9 mouse cellular contexts compared by ENCODE assay signal in genomic region chr7:105482426-105482825, GRCm38 (mm10). TPM values are rescaled to one million over a fixed set of nuclear protein-coding genes. Genes with fewer than 3 reads are reported as not detected.
DNase-seq lines count a peak whose midpoint lies in the region; ATAC-seq and TF ChIP-seq lines count a peak whose summit lies in the region.
"Had no signal": no experiment of that assay in that cellular context is flagged by ENCODE, and none has a peak within 500 bp of the region (broad histone marks: within the 10 kb centered on the region; RNA-seq: fewer than 3 reads in every experiment).

No protein-coding gene starts in this region.

- DNase-seq in neural tube, embryonic 11.5 days (ENCODE audit: low spot score) = no peak
- no peak for DNase-seq in neural tube, embryonic 10.5 days (ENCODE audit: extremely low spot score, low spot score)
- DNase-seq in gastrocnemius, postnatal 4 days (ENCODE audit: low spot score in 2 of 2) = peak; percentile 48 to 65
- peak; percentile 61 for DNase-seq in stomach, postnatal 0 days (ENCODE audit: low spot score)
- DNase-seq in adrenal gland, postnatal 25 days = no peak
- no peak for DNase-seq in layer of hippocampus, adult 11-12 months (ENCODE audit: low spot score)

- H3K9ac ChIP-seq in neural tube, embryonic 11.5 days (ENCODE audit: low read length) = peak overlapping the region; percentile 71
- peak overlapping the region; percentile 65; the same call in 1 of the 2 replicates for H3K9ac ChIP-seq in intestine, postnatal 0 days (ENCODE audit: low read depth, low read length)
- H3K9ac ChIP-seq in lung, embryonic 16.5 days (ENCODE audit: low read length) = peak overlapping the region; percentile 84
- peak overlapping the region; percentile 90 for H3K9ac ChIP-seq in stomach, postnatal 0 days (ENCODE audit: low read length)

- H3K4me2 ChIP-seq in neural tube, embryonic 11.5 days (ENCODE audit: low read depth) = peak overlapping the region; percentile 84
- H3K4me2 ChIP-seq in intestine, postnatal 0 days (replicated peaks; ENCODE audit: low read depth) = peak overlapping the region; percentile 79
- H3K4me2 ChIP-seq in lung, embryonic 16.5 days (ENCODE audit: low read depth, low read length) = peak overlapping the region; percentile 85
- H3K4me2 ChIP-seq in stomach, postnatal 0 days (replicated peaks; ENCODE audit: low read depth) = peak overlapping the region; percentile 80

- WGBS in neural tube, embryonic 11.5 days = 44% methylated on average over 8 of the region's 8 CpGs
- 29% methylated on average over 8 of the region's 8 CpGs for WGBS in intestine, postnatal 0 days
- WGBS in lung, embryonic 16.5 days = 41% methylated on average over 8 of the region's 8 CpGs
- WGBS in stomach, postnatal 0 days = 26% methylated on average over 8 of the region's 8 CpGs

- no peak for TF ChIP-seq CTCF in intestine, postnatal 0 days (IDR thresholded peaks at IDR 0.05; ENCODE audit: low read depth)
- TF ChIP-seq CTCF in stomach, postnatal 0 days (IDR thresholded peaks at IDR 0.05; ENCODE audit: low read depth) = no peak

- H3K27ac ChIP-seq in neural tube, embryonic 11.5 days (ENCODE audit: low read depth, low read length) = no peak overlapping the region
- peak overlapping the region; percentile 82 for H3K27ac ChIP-seq in intestine, postnatal 0 days (ENCODE audit: low read depth, low read length)
- H3K27ac ChIP-seq in lung, embryonic 16.5 days (ENCODE audit: low read length) = peak overlapping the region; percentile 89
- peak overlapping the region; percentile 99 for H3K27ac ChIP-seq in stomach, postnatal 0 days (replicated peaks)

- no peaks in the 10 kb centered on the region for H3K9me3 ChIP-seq in neural tube, embryonic 11.5 days (ENCODE audit: control insufficient read depth, low read length)
- no peaks in the 10 kb centered on the region for H3K9me3 ChIP-seq in intestine, postnatal 0 days (ENCODE audit: control insufficient read depth)
- H3K9me3 ChIP-seq in lung, embryonic 16.5 days (ENCODE audit: control insufficient read depth, low read length) = no peaks in the 10 kb centered on the region
- no peaks in the 10 kb centered on the region for H3K9me3 ChIP-seq in stomach, postnatal 0 days (ENCODE audit: control insufficient read depth, low read length)

- no peaks in the 10 kb centered on the region for H3K36me3 ChIP-seq in neural tube, embryonic 11.5 days (ENCODE audit: control insufficient read depth, insufficient read depth, low read length)
- H3K36me3 ChIP-seq in intestine, postnatal 0 days (ENCODE audit: control insufficient read depth, insufficient read depth) = no peaks in the 10 kb centered on the region
- H3K36me3 ChIP-seq in lung, embryonic 16.5 days (ENCODE audit: control insufficient read depth, insufficient read depth, low read length) = no peaks in the 10 kb centered on the region
- H3K36me3 ChIP-seq in stomach, postnatal 0 days (ENCODE audit: control insufficient read depth, insufficient read depth, low read length) = no peaks in the 10 kb centered on the region

- peak; percentile 17; the same call in 1 of the 2 replicates for ATAC-seq in neural tube, embryonic 11.5 days (ENCODE audit: insufficient read depth, low FRiP score, low TSS enrichment)
- peak; percentile 64; the same call in 1 of the 2 replicates for ATAC-seq in intestine, postnatal 0 days
- peak; percentile 47; the same call in 1 of the 2 replicates for ATAC-seq in lung, embryonic 16.5 days (ENCODE audit: low read depth)
- peak; percentile 84 for ATAC-seq in stomach, postnatal 0 days (ENCODE audit: low FRiP score, low TSS enrichment)

- peaks cover 2% of the 10 kb centered on the region; the same call in 1 of the 2 replicates for H3K4me1 ChIP-seq in neural tube, embryonic 11.5 days (ENCODE audit: control insufficient read depth, insufficient read depth, low read length)
- H3K4me1 ChIP-seq in intestine, postnatal 0 days (replicated peaks; ENCODE audit: control insufficient read depth, insufficient read depth, low read length) = 0 out of 2 replicates have a peak, but pooled peaks cover 4% of the 10 kb centered on the region
- peaks cover 18% of the 10 kb centered on the region for H3K4me1 ChIP-seq in lung, embryonic 16.5 days (replicated peaks; ENCODE audit: control insufficient read depth, insufficient read depth, low read length)
- H3K4me1 ChIP-seq in stomach, postnatal 0 days (replicated peaks; ENCODE audit: control insufficient read depth, insufficient read depth) = no peaks in the 10 kb centered on the region

- peak; percentile 30 for TF ChIP-seq EP300 in stomach, postnatal 0 days (optimal IDR thresholded peaks at IDR 0.05)

- peak overlapping the region; percentile 43 for H3K4me3 ChIP-seq in neural tube, embryonic 11.5 days (ENCODE audit: low read depth, low read length)
- H3K4me3 ChIP-seq in intestine, postnatal 0 days (ENCODE audit: low read depth, low read length) = peak overlapping the region; percentile 49
- H3K4me3 ChIP-seq in lung, embryonic 16.5 days (ENCODE audit: low read length) = peak overlapping the region; percentile 63
- peak overlapping the region; percentile 64 for H3K4me3 ChIP-seq in stomach, postnatal 0 days (ENCODE audit: low read depth, low read length)

- no peaks in the 10 kb centered on the region for H3K27me3 ChIP-seq in neural tube, embryonic 11.5 days (ENCODE audit: control insufficient read depth, insufficient read depth, low read length)
- no peaks in the 10 kb centered on the region; the same call in 1 of the 2 replicates for H3K27me3 ChIP-seq in intestine, postnatal 0 days (replicated peaks; ENCODE audit: control insufficient read depth, insufficient read depth, low read length)
- H3K27me3 ChIP-seq in lung, embryonic 16.5 days (ENCODE audit: control insufficient read depth, insufficient read depth, low read depth, low read length) = no peaks in the 10 kb centered on the region
- H3K27me3 ChIP-seq in stomach, postnatal 0 days (ENCODE audit: control insufficient read depth, insufficient read depth, low read length) = no peaks in the 10 kb centered on the region

RNA-seq across cellular contexts. Expression of gene Cavin3, which starts 0.3 kb away (rescaled TPM):
- 22.8 and 23.0 TPM in 2 replicates for polyA plus RNA-seq in neural tube, embryonic 11.5 days (2014; fragmentation: Nextera tagmentation; extraction: Ambion mirVana)
- total RNA-seq in gastrocnemius, postnatal 4 days (2021) = 10 to 100 TPM; 63.8 to 65.3 TPM
- 79.9 and 80.1 TPM in 2 replicates for polyA plus RNA-seq in intestine, postnatal 0 days (2015; fragmentation: Nextera tagmentation; extraction: Ambion mirVana)
- 90.2 and 97.1 TPM in 2 replicates for polyA plus RNA-seq in lung, embryonic 16.5 days (2015; fragmentation: Nextera tagmentation; extraction: Ambion mirVana)
- polyA plus RNA-seq in stomach, postnatal 0 days (2015; fragmentation: Nextera tagmentation; extraction: Ambion mirVana) = 163 and 184 TPM in 2 replicates
- total RNA-seq in adrenal gland, postnatal 25 days (2021) = 77.1 and 96.1 TPM in 2 replicates

RNA-seq across cellular contexts. Expression of gene Cckbr, which starts 56.9 kb away (rescaled TPM):
- not detected in 2 replicates for polyA plus RNA-seq in neural tube, embryonic 11.5 days (2014; fragmentation: Nextera tagmentation; extraction: Ambion mirVana)
- total RNA-seq in gastrocnemius, postnatal 4 days (2021) = not detected
- polyA plus RNA-seq in intestine, postnatal 0 days (2015; fragmentation: Nextera tagmentation; extraction: Ambion mirVana) = 0.09 and 0.17 TPM in 2 replicates
- 0.26 and 0.60 TPM in 2 replicates for polyA plus RNA-seq in lung, embryonic 16.5 days (2015; fragmentation: Nextera tagmentation; extraction: Ambion mirVana)
- polyA plus RNA-seq in stomach, postnatal 0 days (2015; fragmentation: Nextera tagmentation; extraction: Ambion mirVana) = 3.3 and 3.6 TPM in 2 replicates
- total RNA-seq in adrenal gland, postnatal 25 days (2021) = not detected in 2 replicates
- polyA plus RNA-seq: large intestine, adult 2 months had no signal

Comparison
In these comparisons a context has a peak if more than half of its experiments do, and no peak if none do; other contexts are left out.
1. ATAC-seq: peak in every context shown above with its lines; median percentile 84 in stomach, postnatal 0 days; 64 in intestine, postnatal 0 days; 47 in lung, embryonic 16.5 days; 17 in neural tube, embryonic 11.5 days.
2. DNase-seq: peak in gastrocnemius, postnatal 4 days (2 of 2) and stomach, postnatal 0 days (single experiment); none in neural tube, embryonic 11.5 days (single experiment), neural tube, embryonic 10.5 days (single experiment), adrenal gland, postnatal 25 days (single experiment) and layer of hippocampus, adult 11-12 months (single experiment).
3. Peak in every context shown above with its lines, with median percentiles within 50 percentile points of each other: H3K4me2 ChIP-seq, H3K4me3 ChIP-seq and H3K9ac ChIP-seq.